Mouse (Mus musculus) thymus, adult 2 months (tissue): Measurements from ENCODE around the gene Dagla. TPM values are rescaled to one million over a fixed set of nuclear protein-coding genes. Genes with fewer than 3 reads are reported as not detected.

ENCODE experiments used
- DNase-seq: peaks from one replicate; pipeline ENCODE4 v3.0.0; 2021
- H3K27ac ChIP-seq: fragments of 200-500 bp; 2 replicates; pipeline ENCODE4 v1.5.1; 2012; ENCODE audit warnings: low read length, control low read depth; ENCODE audit not compliant: control insufficient read depth, insufficient read depth
- H3K27me3 ChIP-seq: fragments of 200-500 bp; 2 replicates; pipeline ENCODE4 v1.6.1; 2012; ENCODE audit warnings: mild to moderate bottlenecking, low read length, moderate library complexity, mixed read lengths; ENCODE audit not compliant: control insufficient read depth, insufficient read depth
- H3K36me3 ChIP-seq: fragments of 200-500 bp; 2 replicates; pipeline ENCODE4 v1.6.1; 2012; ENCODE audit warnings: mild to moderate bottlenecking, low read length, moderate library complexity; ENCODE audit not compliant: control insufficient read depth, insufficient read depth
- H3K4me1 ChIP-seq: fragments of 200-500 bp; replicated peaks from 2 replicates; pipeline ENCODE4 v1.6.1; 2012; ENCODE audit warnings: low read length; ENCODE audit not compliant: control insufficient read depth, insufficient read depth
- H3K4me3 ChIP-seq: fragments of 200-500 bp; 2 replicates; pipeline ENCODE4 v1.5.1; 2012; ENCODE audit warnings: mild to moderate bottlenecking, low read length, control low read depth, moderate library complexity; ENCODE audit not compliant: control insufficient read depth, insufficient read depth
- CTCF ChIP-seq: fragments of 200-500 bp; IDR thresholded peaks from 2 replicates; pipeline ENCODE4 v1.5.1; 2012; ENCODE audit warnings: mild to moderate bottlenecking, control low read depth, low read length, moderate library complexity, borderline replicate concordance; ENCODE audit not compliant: control insufficient read depth, poor library complexity, insufficient read depth; ENCODE audit errors: extremely low read depth
- POLR2A ChIP-seq: fragments of 200-500 bp; IDR thresholded peaks from 2 replicates; pipeline ENCODE4 v1.6.1; 2012; ENCODE audit warnings: mild to moderate bottlenecking, low read length, control low read depth, moderate library complexity; ENCODE audit not compliant: control insufficient read depth, poor library complexity, insufficient read depth; ENCODE audit errors: extremely low read depth
- WGBS: fragments of 180-500 bp; shearing (Covaris S2); methylation state at CpG from one replicate; pipeline ENCODE4 v1.1.7; 2018; 5-methylcytosine and 5-hydroxymethylcytosine counted together
- polyA plus RNA-seq: library from polyadenylated mRNA; depleted of rRNA; stranded (reverse); fragments of >200 nt; gene quantifications from 2 replicates; pipeline ENCODE4 v1.2.3, GENCODE M21; 2012

Gene Dagla
- polyA plus RNA-seq, 1 experiment: 3.0 TPM

- Histone ChIP-seq H3K36me3 (no peaks in the 10 kb centered on the region), H3K4me1 (no peaks in the 10 kb centered on the region), H3K4me3 (no peak overlapping the region), H3K27me3 (no peaks in the 10 kb centered on the region), H3K27ac (no peak overlapping the region)
- WGBS: 92% methylated on average over 8 of the region's 8 CpGs
- TF ChIP-seq CTCF (no peak), POLR2A (no peak)
- DNase-seq: no peak
These were observed 16.3 kb downstream of the Dagla start for GRCm38 (mm10) chr19:10288125-10289040.

GRCm38 (mm10) chr19:10286458-10286872 lies 18.2 kb downstream of the Dagla start:
- Histone ChIP-seq H3K27me3 (no peaks in the 10 kb centered on the region), H3K27ac (no peak overlapping the region), H3K4me1 (no peaks in the 10 kb centered on the region), H3K4me3 (no peak overlapping the region), H3K36me3 (no peaks in the 10 kb centered on the region)
- DNase-seq: no peak
- WGBS: 93% methylated on average over 10 of the region's 10 CpGs
- no peak for TF ChIP-seq CTCF

- 89% methylated on average over 14 of the region's 14 CpGs for WGBS
- H3K36me3 ChIP-seq: no peaks in the 10 kb centered on the region
- no peak for TF ChIP-seq CTCF
- TF ChIP-seq POLR2A: no peak
These were observed 23.7 kb downstream of the Dagla start for GRCm38 (mm10) chr19:10280771-10281540.

GRCm38 (mm10) chr19:10279668-10280067 lies 25.0 kb downstream of the Dagla start:
- Histone ChIP-seq H3K4me3 (no peak overlapping the region), H3K36me3 (no peaks in the 10 kb centered on the region), H3K27me3 (no peaks in the 10 kb centered on the region), H3K4me1 (0 out of 2 replicates have a peak, but pooled peaks cover 2% of the 10 kb centered on the region), H3K27ac (no peak overlapping the region)
- TF ChIP-seq CTCF (no peak), POLR2A (no peak)
- no peak for DNase-seq
- WGBS: 71% methylated on average over 9 of the region's 9 CpGs

More at GRCm38 (mm10) chr19:10280771-10281540, 23.7 kb downstream of the Dagla start:
- Histone ChIP-seq H3K27ac (no peak overlapping the region), H3K27me3 (no peaks in the 10 kb centered on the region), H3K4me3 (no peak overlapping the region), H3K4me1 (0 out of 2 replicates have a peak, but pooled peaks cover 2% of the 10 kb centered on the region)
- no peak for DNase-seq

- 66% methylated on average over 6 of the region's 6 CpGs for WGBS
- H3K27ac ChIP-seq: no peak overlapping the region
- H3K36me3 ChIP-seq: no peaks in the 10 kb centered on the region
- no peak overlapping the region for H3K4me3 ChIP-seq
- no peak for TF ChIP-seq POLR2A
- TF ChIP-seq CTCF: no peak
- no peak for DNase-seq
- 0 out of 2 replicates have a peak, but pooled peaks cover 2% of the 10 kb centered on the region for H3K4me1 ChIP-seq
- H3K27me3 ChIP-seq: no peaks in the 10 kb centered on the region
These were observed 25.9 kb downstream of the Dagla start for GRCm38 (mm10) chr19:10278669-10279324.

- no peak overlapping the region for H3K4me3 ChIP-seq
- H3K27ac ChIP-seq: no peak overlapping the region
- peaks cover 7% of the 10 kb centered on the region; the same call in 1 of the 2 replicates for H3K4me1 ChIP-seq
- TF ChIP-seq CTCF (no peak), POLR2A (no peak)
- H3K27me3 ChIP-seq: no peaks in the 10 kb centered on the region
- no peaks in the 10 kb centered on the region for H3K36me3 ChIP-seq
- 82% methylated on average over 5 of the region's 5 CpGs for WGBS
- DNase-seq: no peak
These were observed 26.9 kb downstream of the Dagla start for GRCm38 (mm10) chr19:10277759-10278158.
